In genomic region chrX:18874051-18874450, GRCm38 (mm10) we compare ENCODE assay signal across 10 mouse cellular contexts.
DNase-seq lines count a peak whose midpoint lies in the region; ATAC-seq and TF ChIP-seq lines count a peak whose summit lies in the region.
"Had no signal": no experiment of that assay in that cellular context is flagged by ENCODE, and none has a peak within 500 bp of the region (broad histone marks: within the 10 kb centered on the region; RNA-seq: fewer than 3 reads in every experiment).

No protein-coding gene starts in this region.

- no peak overlapping the region for H3K9ac ChIP-seq in heart, adult 2 months (ENCODE audit: low read depth, low read length)
- no peak overlapping the region for H3K9ac ChIP-seq in heart, embryonic 11.5 days (ENCODE audit: low read depth, low read length)
- H3K9ac ChIP-seq in lung, postnatal 0 days (replicated peaks; ENCODE audit: low read depth) = no peak overlapping the region

- no peaks in the 10 kb centered on the region for H3K79me2 ChIP-seq in heart, adult 2 months (replicated peaks; ENCODE audit: control insufficient read depth, insufficient read depth, low read length)

- H3K9me3 ChIP-seq in heart, embryonic 11.5 days (replicated peaks; ENCODE audit: control insufficient read depth, low read length) = no peaks in the 10 kb centered on the region
- no peaks in the 10 kb centered on the region for H3K9me3 ChIP-seq in lung, postnatal 0 days (ENCODE audit: low read length)

- no peaks in the 10 kb centered on the region for H3K36me3 ChIP-seq in heart, adult 2 months (ENCODE audit: control insufficient read depth, insufficient read depth, low read length)
- H3K36me3 ChIP-seq in heart, embryonic 11.5 days (ENCODE audit: control insufficient read depth, insufficient read depth, low read length) = no peaks in the 10 kb centered on the region
- no peaks in the 10 kb centered on the region for H3K36me3 ChIP-seq in lung, postnatal 0 days (ENCODE audit: insufficient read depth, low read length)

- TF ChIP-seq EP300 in heart, adult 2 months (IDR thresholded peaks at IDR 0.05; ENCODE audit: insufficient read depth, low read depth, low read length) = no peak
- TF ChIP-seq EP300 in lung, postnatal 0 days (IDR thresholded peaks at IDR 0.05) = peak; percentile 92

- ATAC-seq in heart, embryonic 11.5 days (replicated peaks; ENCODE audit: insufficient number of reproducible peaks, low FRiP score, low TSS enrichment) = no peak
- ATAC-seq in lung, postnatal 0 days = peak; percentile 95

- no peak overlapping the region for H3K4me2 ChIP-seq in heart, embryonic 11.5 days
- H3K4me2 ChIP-seq in lung, postnatal 0 days (replicated peaks; ENCODE audit: low read depth, low read length) = no peak overlapping the region
- H3K4me2 ChIP-seq: liver, embryonic 11.5 days had no signal

- TF ChIP-seq CTCF in heart, adult 2 months (IDR thresholded peaks at IDR 0.05) = no peak
- TF ChIP-seq CTCF in lung, postnatal 0 days (IDR thresholded peaks at IDR 0.05) = no peak

- H3K27ac ChIP-seq in heart, adult 2 months = peak overlapping the region; percentile 74
- H3K27ac ChIP-seq in heart, embryonic 11.5 days (ENCODE audit: low read depth, low read length) = no peak overlapping the region
- H3K27ac ChIP-seq in lung, postnatal 0 days (ENCODE audit: low read length) = 0 out of 2 replicates have a peak overlapping the region, but pooled peaks have one; percentile 54

- intact Hi-C loops in heart, adult 2 months (cut with DNase I) = no loop called here

- DNase-seq in heart, adult 2 months = no peak
- DNase-seq in NIH3T3 (ENCODE audit: low read depth) (peak; percentile 77), MN1 (ENCODE audit: low spot score) (no peak)
- DNase-seq in heart, adult 8-10 months (ENCODE audit: low spot score) = peak; percentile 58
- peak; percentile 88 for DNase-seq in lung, postnatal 0 days (ENCODE audit: low spot score)
- DNase-seq in retina, postnatal 1 day = no peak
- DNase-seq in right cerebral cortex, postnatal 36 days (ENCODE audit: low spot score in 2 of 2) = no peak

- H3K27me3 ChIP-seq in heart, adult 2 months (ENCODE audit: control insufficient read depth, insufficient read depth, low read length) = no peaks in the 10 kb centered on the region
- no peaks in the 10 kb centered on the region for H3K27me3 ChIP-seq in heart, embryonic 11.5 days (ENCODE audit: control insufficient read depth, insufficient read depth, low read length)
- H3K27me3 ChIP-seq in lung, postnatal 0 days (replicated peaks; ENCODE audit: insufficient read depth, low read length) = no peaks in the 10 kb centered on the region

- H3K4me1 ChIP-seq in heart, adult 2 months (ENCODE audit: control insufficient read depth, insufficient read depth, low read length) = peaks cover 1% of the 10 kb centered on the region; the same call in 1 of the 2 replicates
- H3K4me1 ChIP-seq in heart, embryonic 11.5 days (ENCODE audit: control insufficient read depth, insufficient read depth, low read length) = no peaks in the 10 kb centered on the region
- no peaks in the 10 kb centered on the region for H3K4me1 ChIP-seq in lung, postnatal 0 days (ENCODE audit: insufficient read depth, low read depth, low read length)

- H3K4me3 ChIP-seq in heart, adult 2 months = no peak overlapping the region
- H3K4me3 ChIP-seq in heart, embryonic 11.5 days (ENCODE audit: low read depth, low read length) = no peak overlapping the region
- H3K4me3 ChIP-seq in lung, postnatal 0 days (ENCODE audit: low read depth, low read length) = no peak overlapping the region
- H3K4me3 ChIP-seq: erythroblast, embryonic 14.5 days had no signal

- TF ChIP-seq POLR2A in heart, adult 2 months (IDR thresholded peaks at IDR 0.05; ENCODE audit: insufficient read depth, low read depth, low read length) = no peak

Comparison
In these comparisons a context has a peak if more than half of its experiments do, and no peak if none do; other contexts are left out.
1. DNase-seq: peak in NIH3T3 (single experiment), heart, adult 8-10 months (single experiment) and lung, postnatal 0 days (single experiment); none in heart, adult 2 months (0 of 2), retina, postnatal 1 day (single experiment), right cerebral cortex, postnatal 36 days (0 of 2) and MN1 (single experiment).